Mouse (Mus musculus): ENCODE measurements around the gene Fignl1.

GRCm38 (mm10) chr11:11776071-11776821 lies 32.5 kb downstream of the Fignl1 start:
- TF ChIP-seq POLR2A (IDR thresholded peaks at IDR 0.05; ENCODE audit: low read depth, low read length) (no peak), CTCF (IDR thresholded peaks at IDR 0.05; ENCODE audit: borderline replicate concordance, insufficient read depth, low read length) (no peak)

Data from embryonic fibroblast, embryonic 13.5 days (primary cell).